Mouse (Mus musculus) gastrocnemius, adult 2 months (tissue): ENCODE measurements at regions not wholly inside any gene's neighbourhood (a gene's known extent, or its start where the extent isn't known, plus 50 kb on each side); places are given as distances from the start of the nearest gene placed in this dataset.

Source experiments
- DNase-seq: peaks from one replicate; pipeline ENCODE4 v3.0.0; 2022
- H3K27ac ChIP-seq: fragments of 200-600 bp; 2 replicates; pipeline ENCODE4 v1.8.1; 2022; ENCODE audit warnings: mild to moderate bottlenecking
- H3K4me3 ChIP-seq: fragments of 200-600 bp; 2 replicates; pipeline ENCODE4 v1.8.1; 2022; ENCODE audit warnings: mild to moderate bottlenecking, moderate library complexity
- CTCF ChIP-seq: fragments of 200-600 bp; IDR thresholded peaks from 2 replicates; pipeline ENCODE4 v1.8.1; 2022; ENCODE audit warnings: antibody characterized with exemption, mild to moderate bottlenecking, moderate library complexity
- intact Hi-C: fragments of 180-260 bp; cut with DNase I; formaldehyde crosslinking; loops from one replicate; pipeline ENCODE4 v1.15.1; 2025

DNA sequence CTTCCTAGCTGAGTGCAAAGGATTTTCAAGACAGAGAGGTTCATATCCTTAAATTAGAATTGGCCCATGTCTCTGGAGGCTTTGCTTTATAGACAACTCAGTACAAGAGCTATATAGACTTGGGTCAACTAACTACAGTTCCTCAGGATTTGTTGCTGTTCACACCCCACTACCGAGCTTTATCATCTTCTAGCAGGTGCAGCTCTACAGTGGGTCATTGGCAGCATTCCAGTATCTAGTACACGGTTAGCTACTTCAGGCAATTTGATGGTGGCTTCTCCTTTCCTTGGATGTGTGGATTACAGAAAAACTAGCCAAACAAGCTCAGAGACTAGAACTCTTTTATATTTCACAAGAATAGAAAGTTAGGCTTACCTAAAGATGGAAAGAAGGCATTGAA is 282.3 kb downstream of the Insc start:
- intact Hi-C loops = no loop called here
- DNase-seq = no peak
- TF ChIP-seq CTCF = no peak
- H3K4me3 ChIP-seq = no peak overlapping the region
- no peak overlapping the region for H3K27ac ChIP-seq

DNA sequence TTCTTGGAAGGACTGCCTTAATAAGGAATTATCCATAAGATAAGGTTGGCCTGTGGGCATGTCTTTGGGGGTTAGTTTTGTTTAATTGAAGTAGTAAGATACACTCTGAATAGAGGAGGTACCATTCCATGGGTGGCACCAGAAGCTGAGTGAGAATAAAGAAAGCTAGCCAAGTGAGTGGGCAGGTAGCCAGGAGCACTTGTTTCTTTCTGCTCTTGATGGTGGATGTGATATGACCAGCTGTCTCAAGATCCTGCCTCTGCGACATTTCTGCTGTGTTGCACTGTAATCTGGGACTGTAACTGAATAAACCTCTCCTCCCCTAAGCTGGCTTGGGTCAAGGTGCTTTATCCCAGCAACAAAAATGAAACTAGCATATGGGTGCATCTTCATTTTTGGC is 284.2 kb downstream of the Insc start:
- intact Hi-C loops = no loop called here

DNA sequence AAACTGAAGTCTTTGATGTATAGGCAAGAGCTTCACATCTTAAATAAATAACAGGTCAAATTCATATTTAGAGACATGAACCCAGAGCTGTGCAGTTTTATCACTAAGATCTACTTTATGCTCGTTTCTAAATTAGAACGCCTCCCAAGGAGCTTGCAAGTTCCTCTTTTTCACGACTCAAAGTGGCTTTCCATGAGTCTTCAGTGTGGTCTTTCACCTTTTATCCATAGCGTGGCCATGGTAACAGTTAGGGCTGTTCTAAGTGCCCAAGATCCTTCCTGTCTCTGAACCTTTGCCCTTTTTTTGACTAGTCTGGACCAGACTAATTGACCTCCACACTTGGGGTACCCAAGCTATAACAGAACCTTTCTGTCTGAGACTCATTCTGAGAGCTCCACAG is 290.5 kb downstream of the Insc start:
- intact Hi-C loops = no loop called here
- no peak overlapping the region for H3K4me3 ChIP-seq
- H3K27ac ChIP-seq = no peak overlapping the region
- DNase-seq = no peak
- no peak for TF ChIP-seq CTCF

More for the DNA sequence above, 284.2 kb downstream of the Insc start:
- Histone ChIP-seq H3K4me3 (no peak overlapping the region), H3K27ac (no peak overlapping the region)
- DNase-seq = no peak
- TF ChIP-seq CTCF = no peak

GRCm38 (mm10) chr7:115055527-115055926 is 312.0 kb downstream of the Insc start:
- intact Hi-C loops = no loop called here
- no peak for TF ChIP-seq CTCF
- Histone ChIP-seq H3K27ac (no peak overlapping the region), H3K4me3 (no peak overlapping the region)
- DNase-seq = no peak

GRCm38 (mm10) chr7:115056992-115057645 is 313.6 kb downstream of the Insc start:
- Histone ChIP-seq H3K27ac (no peak overlapping the region), H3K4me3 (no peak overlapping the region)
- DNase-seq = no peak
- intact Hi-C loops = no loop called here
- TF ChIP-seq CTCF = no peak

- no peak overlapping the region for H3K4me3 ChIP-seq
- TF ChIP-seq CTCF = no peak
- intact Hi-C loops = no loop called here
- no peak for DNase-seq
- no peak overlapping the region for H3K27ac ChIP-seq
These were observed 314.2 kb downstream of the Insc start for GRCm38 (mm10) chr7:115057736-115058135.

- TF ChIP-seq CTCF = no peak
- intact Hi-C loops = no loop called here
- no peak overlapping the region for H3K27ac ChIP-seq
- H3K4me3 ChIP-seq = no peak overlapping the region
- no peak for DNase-seq
These were observed 316.7 kb downstream of the Insc start for GRCm38 (mm10) chr7:115060171-115060570.

DNA sequence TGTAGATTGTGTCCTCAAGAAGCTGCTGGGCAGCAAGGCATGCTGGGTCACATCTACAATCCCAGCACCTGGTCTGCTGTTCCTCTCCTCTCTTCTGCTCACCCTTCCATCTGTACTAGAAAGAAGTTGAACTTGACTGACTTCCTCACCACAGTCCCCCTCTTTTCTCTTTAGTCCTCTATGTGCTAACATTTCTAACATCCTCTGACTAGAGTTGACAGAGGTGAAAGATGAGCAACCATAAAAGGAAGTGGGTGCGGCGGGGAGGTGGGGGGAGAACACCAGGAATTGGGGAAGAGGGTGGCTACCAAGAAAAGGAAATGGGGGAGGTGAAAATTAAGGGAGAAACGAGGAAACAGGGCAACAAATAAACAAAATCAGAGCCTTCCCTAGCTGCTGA is 319.3 kb downstream of the Insc start:
- DNase-seq = no peak
- H3K27ac ChIP-seq = no peak overlapping the region
- H3K4me3 ChIP-seq = no peak overlapping the region
- intact Hi-C loops = no loop called here
- no peak for TF ChIP-seq CTCF

DNA sequence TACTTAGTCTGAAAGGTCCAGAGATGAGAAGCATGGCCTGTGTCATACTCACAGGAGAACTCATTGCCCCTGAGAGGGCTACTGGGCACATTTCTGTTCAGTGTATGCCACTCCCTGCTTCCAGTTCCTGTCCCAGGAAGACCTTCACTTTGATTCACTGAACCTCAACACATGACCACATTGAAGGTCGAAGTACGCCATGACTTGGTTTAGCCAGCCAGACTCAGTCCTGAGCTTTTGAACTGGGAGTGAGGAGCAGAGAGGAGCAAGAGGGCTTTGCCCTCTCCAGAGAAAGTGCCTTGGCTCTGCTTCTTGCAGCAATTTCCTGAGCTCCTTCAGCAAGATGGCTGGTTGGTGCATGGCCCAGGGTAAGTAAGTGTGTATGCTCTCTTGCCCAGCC is 324.1 kb downstream of the Insc start:
- no peak overlapping the region for H3K4me3 ChIP-seq
- no peak for TF ChIP-seq CTCF

GRCm38 (mm10) chr7:115073406-115073805 is 329.9 kb downstream of the Insc start:
- Histone ChIP-seq H3K27ac (no peak overlapping the region), H3K4me3 (no peak overlapping the region)
- no peak for DNase-seq
- intact Hi-C loops = no loop called here
- no peak for TF ChIP-seq CTCF

More for the DNA sequence above, 324.1 kb downstream of the Insc start:
- DNase-seq = no peak
- intact Hi-C loops = no loop called here
- no peak overlapping the region for H3K27ac ChIP-seq

- no peak overlapping the region for H3K4me3 ChIP-seq
- TF ChIP-seq CTCF = no peak
- no peak for DNase-seq
- intact Hi-C loops = no loop called here
- no peak overlapping the region for H3K27ac ChIP-seq
These were observed 333.3 kb downstream of the Insc start for GRCm38 (mm10) chr7:115076781-115077180.

GRCm38 (mm10) chr7:115084711-115085380 is 341.4 kb downstream of the Insc start:
- intact Hi-C loops = no loop called here
- TF ChIP-seq CTCF = no peak
- no peak overlapping the region for H3K4me3 ChIP-seq
- DNase-seq = no peak
- H3K27ac ChIP-seq = no peak overlapping the region

GRCm38 (mm10) chr7:115086542-115087448 is 343.3 kb downstream of the Insc start:
- no peak for TF ChIP-seq CTCF
- intact Hi-C loops = no loop called here
- no peak overlapping the region for H3K4me3 ChIP-seq
- no peak for DNase-seq
- H3K27ac ChIP-seq = no peak overlapping the region
